Mouse (Mus musculus) forebrain, embryonic 10.5 days (tissue): Measurements from ENCODE around the gene Necap1. TPM values are rescaled to one million over a fixed set of nuclear protein-coding genes. Genes with fewer than 3 reads are reported as not detected.

Experiments used
- DNase-seq: peaks from one replicate; pipeline ENCODE4 v3.0.0-alpha.2; 2017; ENCODE audit warnings: low spot score; ENCODE audit errors: extremely low spot score
- H3K27ac ChIP-seq: fragments of 300-500 bp; sonication (generic); 2 replicates; pipeline ENCODE4 v1.5.1; 2016; ENCODE audit warnings: mild to moderate bottlenecking
- H3K27me3 ChIP-seq: fragments of 300-500 bp; sonication (generic); 2 replicates; pipeline ENCODE4 v1.6.1; 2016; ENCODE audit warnings: mild to moderate bottlenecking; ENCODE audit not compliant: poor library complexity, severe bottlenecking
- H3K36me3 ChIP-seq: fragments of 300-500 bp; sonication (generic); replicated peaks from 2 replicates; pipeline ENCODE4 v1.6.1; 2016; ENCODE audit warnings: mild to moderate bottlenecking, moderate library complexity
- H3K4me1 ChIP-seq: fragments of 300-500 bp; sonication (generic); 2 replicates; pipeline ENCODE4 v1.6.1; 2016
- H3K4me3 ChIP-seq: fragments of 300-500 bp; sonication (generic); 2 replicates; pipeline ENCODE4 v1.5.1; 2016; ENCODE audit warnings: mild to moderate bottlenecking, moderate library complexity
- H3K9me3 ChIP-seq: fragments of 300-500 bp; sonication (generic); 2 replicates; pipeline ENCODE4 v1.6.1; 2016; ENCODE audit warnings: mild to moderate bottlenecking, moderate library complexity
- WGBS: fragments of 180-500 bp; shearing (Covaris S2); methylation state at CpG from one replicate; pipeline ENCODE4 v1.1.7; 2016; 5-methylcytosine and 5-hydroxymethylcytosine counted together
- microRNA-seq: library from miRNA; unstranded; fragments of <30 nt; microRNA quantifications from one replicate; pipeline ENCODE4, GENCODE M21; 2017
- polyA plus RNA-seq: library from polyadenylated mRNA; unstranded; fragments of >200 nt; fragmentation: Nextera tagmentation; extraction: Ambion mirVana; gene quantifications from 2 replicates; pipeline ENCODE4 v1.2.1, GENCODE M21; 2016

The Necap1 gene
- polyA plus RNA-seq, 1 experiment from 2014 or later = 51.1 TPM

DNA sequence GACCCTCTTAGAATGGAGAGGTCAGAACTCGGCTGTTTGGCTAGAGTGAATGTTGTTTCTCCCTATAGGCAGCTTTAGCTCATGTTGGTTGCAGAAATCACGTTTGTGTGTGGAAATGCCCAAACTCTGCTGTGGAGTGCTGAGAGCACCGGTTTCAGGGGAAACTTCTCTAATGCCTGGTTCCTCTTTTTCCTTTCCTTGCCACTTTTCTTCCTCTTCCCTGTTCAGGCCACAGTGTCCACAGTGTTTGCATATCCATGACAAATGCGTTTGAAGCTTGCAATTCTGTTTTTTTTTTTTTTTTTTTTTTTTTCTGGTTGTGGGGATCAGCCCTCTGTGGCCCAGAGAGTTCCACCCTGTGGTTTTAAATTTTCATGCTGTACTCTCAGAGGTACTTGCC is 47.2 kb downstream of the Necap1 start, which contains the start of gene Clec4a1:
TSS of gene Clec4a1 (plus strand) at position 398 of the 400 bp plus-strand sequence.
- Histone ChIP-seq H3K4me1 (no peaks in the 10 kb centered on the region), H3K4me3 (no peak within 1 kb of the TSS), H3K27me3 (no peaks in the 10 kb centered on the region), H3K9me3 (no peaks in the 10 kb centered on the region), H3K27ac (no peak within 1 kb of the TSS), H3K36me3 (no peaks in the 10 kb centered on the region)
- WGBS = 74% methylated on average over 4 of the region's 4 CpGs
- no peak for DNase-seq

DNA sequence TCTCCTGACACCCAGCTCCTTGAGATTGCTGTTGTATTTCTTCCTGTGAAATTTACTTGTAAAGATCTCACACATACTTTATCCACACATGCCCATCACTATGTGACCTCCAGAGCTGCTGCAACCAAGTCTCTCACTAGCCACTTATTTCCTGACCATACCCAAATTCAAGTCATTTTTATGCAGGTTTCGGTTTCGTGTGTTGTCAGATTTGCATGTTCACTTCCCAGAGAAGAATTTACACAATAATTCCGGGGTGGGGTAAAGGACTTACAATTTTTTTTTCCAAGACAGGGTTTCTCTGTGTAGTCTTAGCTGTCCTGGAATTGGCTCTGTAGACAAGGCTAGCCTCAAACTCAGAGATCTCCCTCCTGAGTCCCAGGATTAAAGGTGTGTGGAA is 60.6 kb downstream of the Necap1 start:
- no peaks in the 10 kb centered on the region for H3K27me3 ChIP-seq
- H3K4me1 ChIP-seq = no peaks in the 10 kb centered on the region
- no peaks in the 10 kb centered on the region for H3K9me3 ChIP-seq
- H3K27ac ChIP-seq = no peak overlapping the region
- DNase-seq = no peak
- H3K4me3 ChIP-seq = no peak overlapping the region
- no peaks in the 10 kb centered on the region for H3K36me3 ChIP-seq
- WGBS = 93% methylated on average over 3 of the region's 3 CpGs

Small RNA genes within 50 kb of the gene (microRNA-seq; reads per million reads assigned to microRNA genes)
- not detected for gene Mir7231

Other genes with a start within 250 kb of the Necap1 start
- gene Dppa3, start 248.1 kb upstream of the Necap1 start, polyA plus RNA-seq = not detected in 2 replicates
- 0.15 and 0.47 TPM in 2 replicates for gene Nanog, start 167.0 kb upstream of the Necap1 start, polyA plus RNA-seq
- gene Slc2a3, start 72.8 kb upstream of the Necap1 start, polyA plus RNA-seq = 67.3 and 70.7 TPM in 2 replicates
- gene Foxj2, start 54.6 kb upstream of the Necap1 start, polyA plus RNA-seq = 2.2 and 2.3 TPM in 2 replicates
- 0.89 and 1.1 TPM in 2 replicates for gene C3ar1, start 18.3 kb upstream of the Necap1 start, polyA plus RNA-seq
- gene Clec4a1, start 47.4 kb downstream of the Necap1 start, polyA plus RNA-seq = 0.58 and 0.68 TPM in 2 replicates
- gene Clec4a3, start 78.0 kb downstream of the Necap1 start, polyA plus RNA-seq = 0.36 TPM in 1 of 2 replicates, not detected in the other
- not detected in 2 replicates for gene Clec4a4, start 115.9 kb downstream of the Necap1 start, polyA plus RNA-seq
- not detected in 2 replicates for gene Clec4b1, start 175.5 kb downstream of the Necap1 start, polyA plus RNA-seq
- 0.31 and 0.64 TPM in 2 replicates for gene Clec4a2, start 232.0 kb downstream of the Necap1 start, polyA plus RNA-seq